Mouse (Mus musculus): Measurements from ENCODE around the gene Rasgef1b. TPM values are rescaled to one million over a fixed set of nuclear protein-coding genes. Genes with fewer than 3 reads are reported as not detected.

The Rasgef1b gene
- polyA plus RNA-seq, 2 experiments, result 4.3 to 9.2 TPM

DNA sequence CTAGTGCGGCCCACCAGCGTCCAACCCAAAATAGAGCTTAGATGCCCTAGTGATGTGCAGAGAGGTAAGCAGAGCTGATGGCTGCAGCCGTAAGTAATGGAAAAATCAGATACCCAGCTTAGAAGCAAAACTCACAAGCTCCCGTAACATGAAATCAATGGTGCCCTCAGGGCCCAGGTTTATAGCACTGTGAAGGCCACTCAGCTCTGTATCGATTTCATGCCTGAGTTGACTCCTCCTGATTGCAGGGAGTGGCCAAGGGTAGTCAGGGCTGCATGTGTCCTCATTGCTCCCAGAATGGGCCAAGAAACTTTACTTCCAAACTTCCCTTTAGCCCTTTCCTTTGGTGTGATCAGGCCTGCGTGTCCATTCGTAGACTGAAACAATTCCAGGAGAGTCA, 545.2 kb downstream of the Rasgef1b start:
- Histone ChIP-seq H3K9me3 (ENCODE audit: control insufficient read depth, low read length) (no peaks in the 10 kb centered on the region; the same call in 1 of the 2 replicates), H3K27ac (replicated peaks; ENCODE audit: low read depth, low read length) (no peak overlapping the region), H3K27me3 (ENCODE audit: control insufficient read depth, insufficient read depth, low read length) (no peaks in the 10 kb centered on the region), H3K36me3 (ENCODE audit: control insufficient read depth, insufficient read depth, low read length) (no peaks in the 10 kb centered on the region), H3K4me3 (replicated peaks; ENCODE audit: low read length) (no peak overlapping the region), H3K4me1 (ENCODE audit: control insufficient read depth, insufficient read depth, low read length) (peaks cover 5% of the 10 kb centered on the region; the same call in 1 of the 2 replicates), H3K9ac (ENCODE audit: low read depth, low read length, severe bottlenecking) (no peak overlapping the region), H3K4me2 (replicated peaks; ENCODE audit: low read depth, low read length, severe bottlenecking) (no peak overlapping the region)
- ATAC-seq (ENCODE audit: low FRiP score, low read depth) (no peak), DNase-seq (ENCODE audit: low spot score) (no peak)
- no peak for TF ChIP-seq POLR2A (IDR thresholded peaks at IDR 0.05; ENCODE audit: borderline replicate concordance, extremely low read depth, insufficient read depth, insufficient read length)
- 71% methylated on average over 7 of the region's 7 CpGs for WGBS

GRCm38 (mm10) chr5:99174608-99175385, 554.1 kb downstream of the Rasgef1b start:
- Histone ChIP-seq H3K36me3 (ENCODE audit: control insufficient read depth, insufficient read depth, low read length) (no peaks in the 10 kb centered on the region), H3K4me3 (replicated peaks; ENCODE audit: low read length) (no peak overlapping the region), H3K9me3 (ENCODE audit: control insufficient read depth, low read length) (0 out of 2 replicates have a peak, but pooled peaks cover 4% of the 10 kb centered on the region), H3K9ac (ENCODE audit: low read depth, low read length, severe bottlenecking) (no peak overlapping the region), H3K27me3 (ENCODE audit: control insufficient read depth, insufficient read depth, low read length) (no peaks in the 10 kb centered on the region), H3K4me1 (ENCODE audit: control insufficient read depth, insufficient read depth, low read length) (peaks cover 7% of the 10 kb centered on the region; the same call in 1 of the 2 replicates), H3K4me2 (replicated peaks; ENCODE audit: low read depth, low read length, severe bottlenecking) (no peak overlapping the region), H3K27ac (replicated peaks; ENCODE audit: low read depth, low read length) (no peak overlapping the region)
- peak; percentile 72 for ATAC-seq (ENCODE audit: low FRiP score, low read depth)
- DNase-seq (ENCODE audit: low spot score), result peak; percentile 21
- TF ChIP-seq POLR2A (IDR thresholded peaks at IDR 0.05; ENCODE audit: borderline replicate concordance, extremely low read depth, insufficient read depth, insufficient read length), result no peak
- 25% methylated on average over 8 of the region's 8 CpGs for WGBS

DNA sequence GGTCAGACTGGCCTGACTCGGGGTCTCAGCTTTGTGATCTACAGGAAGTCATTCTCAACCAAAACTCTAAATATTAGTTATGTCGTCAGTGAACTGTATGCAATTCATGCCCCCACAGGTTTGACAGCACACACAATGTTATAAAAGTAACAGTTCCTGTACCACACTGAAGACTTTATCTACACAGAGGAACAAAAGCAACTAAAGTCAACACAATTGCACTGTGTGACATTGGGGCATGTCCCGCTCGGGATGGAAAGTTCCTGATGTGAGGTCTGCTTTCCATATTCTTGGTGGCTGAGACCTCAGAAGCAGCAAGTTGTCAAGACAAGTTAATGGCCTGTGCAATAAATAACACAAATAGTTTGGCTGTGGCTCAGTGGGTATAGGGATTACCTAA, 559.0 kb downstream of the Rasgef1b start:
- Histone ChIP-seq H3K4me2 (replicated peaks; ENCODE audit: low read depth, low read length, severe bottlenecking) (no peak overlapping the region), H3K27me3 (ENCODE audit: control insufficient read depth, insufficient read depth, low read length) (no peaks in the 10 kb centered on the region), H3K9me3 (ENCODE audit: control insufficient read depth, low read length) (no peaks in the 10 kb centered on the region), H3K9ac (ENCODE audit: low read depth, low read length, severe bottlenecking) (no peak overlapping the region), H3K36me3 (ENCODE audit: control insufficient read depth, insufficient read depth, low read length) (no peaks in the 10 kb centered on the region), H3K4me1 (ENCODE audit: control insufficient read depth, insufficient read depth, low read length) (peaks cover 19% of the 10 kb centered on the region; the same call in 1 of the 2 replicates), H3K4me3 (replicated peaks; ENCODE audit: low read length) (no peak overlapping the region), H3K27ac (replicated peaks; ENCODE audit: low read depth, low read length) (no peak overlapping the region)
- DNase-seq (ENCODE audit: low spot score) (no peak), ATAC-seq (ENCODE audit: low FRiP score, low read depth) (no peak)
- no peak for TF ChIP-seq POLR2A (IDR thresholded peaks at IDR 0.05; ENCODE audit: borderline replicate concordance, extremely low read depth, insufficient read depth, insufficient read length)
- WGBS, result 57% methylated on average over 4 of the region's 4 CpGs

GRCm38 (mm10) chr5:99167767-99168166, 561.1 kb downstream of the Rasgef1b start:
- H3K27ac ChIP-seq (replicated peaks; ENCODE audit: low read depth, low read length), result no peak overlapping the region
- no peak for ATAC-seq (ENCODE audit: low FRiP score, low read depth)

More at GRCm38 (mm10) chr5:99167767-99168166, 561.1 kb downstream of the Rasgef1b start:
- H3K9me3 ChIP-seq (ENCODE audit: control insufficient read depth, low read length), result no peaks in the 10 kb centered on the region
- no peaks in the 10 kb centered on the region for H3K27me3 ChIP-seq (ENCODE audit: control insufficient read depth, insufficient read depth, low read length)
- WGBS, result 88% methylated on average over 5 of the region's 5 CpGs
- TF ChIP-seq POLR2A (IDR thresholded peaks at IDR 0.05; ENCODE audit: borderline replicate concordance, extremely low read depth, insufficient read depth, insufficient read length), result no peak
- DNase-seq (ENCODE audit: low spot score), result no peak
- no peak overlapping the region for H3K9ac ChIP-seq (ENCODE audit: low read depth, low read length, severe bottlenecking)
- no peak overlapping the region for H3K4me2 ChIP-seq (replicated peaks; ENCODE audit: low read depth, low read length, severe bottlenecking)
- no peak overlapping the region for H3K4me3 ChIP-seq (replicated peaks; ENCODE audit: low read length)
- peaks cover 18% of the 10 kb centered on the region; the same call in 1 of the 2 replicates for H3K4me1 ChIP-seq (ENCODE audit: control insufficient read depth, insufficient read depth, low read length)
- no peaks in the 10 kb centered on the region for H3K36me3 ChIP-seq (ENCODE audit: control insufficient read depth, insufficient read depth, low read length)

Other genes starting within 250 kb of the Rasgef1b start
- 0.10 and 0.19 TPM in 2 replicates for gene Vamp9, start 177.2 kb upstream of the Rasgef1b start, polyA plus RNA-seq (2012; rRNA removed)
- not detected in 2 replicates for gene Vamp9, start 177.2 kb upstream of the Rasgef1b start, polyA plus RNA-seq (2014; fragmentation: Nextera tagmentation; extraction: Ambion mirVana)
- 224 and 369 TPM in 2 replicates for gene Hnrnpd, start 249.9 kb upstream of the Rasgef1b start, polyA plus RNA-seq (2012; rRNA removed)
- 168 and 184 TPM in 2 replicates for gene Hnrnpd, start 249.9 kb upstream of the Rasgef1b start, polyA plus RNA-seq (2014; fragmentation: Nextera tagmentation; extraction: Ambion mirVana)
- 6.6 and 7.7 TPM in 2 replicates for gene 4930524J08Rik, start 250.0 kb upstream of the Rasgef1b start, polyA plus RNA-seq (2012; rRNA removed)
- 2.0 and 2.4 TPM in 2 replicates for gene 4930524J08Rik, start 250.0 kb upstream of the Rasgef1b start, polyA plus RNA-seq (2014; fragmentation: Nextera tagmentation; extraction: Ambion mirVana)